In the genomic region with DNA sequence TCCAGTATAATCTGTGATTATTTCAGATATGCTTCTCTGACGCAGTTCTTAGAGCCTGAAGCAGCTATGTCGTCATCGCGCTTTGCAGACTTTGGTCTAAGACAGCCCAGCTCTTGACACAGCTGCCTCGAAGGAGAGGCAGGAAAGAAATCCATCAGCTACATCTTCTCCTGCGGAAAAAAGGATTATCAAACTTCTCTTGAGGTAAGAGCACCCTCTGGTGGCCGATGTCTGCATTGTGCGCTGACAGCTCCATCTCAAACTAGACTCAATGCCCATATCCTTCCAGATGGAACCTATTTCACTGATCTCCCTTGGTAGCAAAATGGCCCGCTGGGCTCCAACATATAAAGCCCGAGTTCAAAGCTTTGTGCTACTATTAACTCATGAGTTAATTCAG, we compare ENCODE assay signal across 9 mouse cellular contexts.
DNase-seq lines count a peak whose midpoint lies in the region; ATAC-seq and TF ChIP-seq lines count a peak whose summit lies in the region.
"Had no signal": no experiment of that assay in that cellular context is flagged by ENCODE, and none has a peak within 500 bp of the region (broad histone marks: within the 10 kb centered on the region; RNA-seq: fewer than 3 reads in every experiment).

No protein-coding gene starts in this region.

- no peak overlapping the region for H3K27ac ChIP-seq in bone marrow, adult 2 months (ENCODE audit: control insufficient read depth, insufficient read depth, low read depth, low read length, poor library complexity)
- no peak overlapping the region for H3K27ac ChIP-seq in embryonic facial prominence, embryonic 14.5 days (replicated peaks; ENCODE audit: low read depth, low read length)
- H3K27ac ChIP-seq in heart, embryonic 10.5 days: no peak overlapping the region
- H3K27ac ChIP-seq in kidney, embryonic 16.5 days (ENCODE audit: low read length): no peak overlapping the region
- no peak overlapping the region for H3K27ac ChIP-seq in liver, adult 2 months (replicated peaks; ENCODE audit: insufficient read depth, low read depth, low read length)
- H3K27ac ChIP-seq in neural tube, embryonic 13.5 days (replicated peaks): no peak overlapping the region
- H3K27ac ChIP-seq in thymus, adult 2 months (ENCODE audit: control insufficient read depth, insufficient read depth, low read length): no peak overlapping the region

- TF ChIP-seq POLR2A in bone marrow, adult 2 months (IDR thresholded peaks at IDR 0.05; ENCODE audit: borderline replicate concordance, control insufficient read depth, low read depth, low read length): no peak
- no peak for TF ChIP-seq POLR2A in liver, adult 2 months (IDR thresholded peaks at IDR 0.05; ENCODE audit: extremely low read depth, insufficient read depth, low read length)
- no peak for TF ChIP-seq POLR2A in thymus, adult 2 months (IDR thresholded peaks at IDR 0.05; ENCODE audit: control insufficient read depth, extremely low read depth, insufficient read depth, low read length, poor library complexity)

- ATAC-seq in embryonic facial prominence, embryonic 14.5 days (ENCODE audit: low read depth): peak; percentile 65; the same call in 1 of the 2 replicates
- ATAC-seq in kidney, embryonic 16.5 days (ENCODE audit: low FRiP score, low TSS enrichment): peak; percentile 42; the same call in 1 of the 2 replicates
- ATAC-seq in neural tube, embryonic 13.5 days (ENCODE audit: low read depth): peak; percentile 63; the same call in 1 of the 2 replicates

- H3K4me2 ChIP-seq in embryonic facial prominence, embryonic 14.5 days (ENCODE audit: low read depth, low read length): peak overlapping the region; percentile 43
- H3K4me2 ChIP-seq in kidney, embryonic 16.5 days (replicated peaks; ENCODE audit: low read depth, low read length): peak overlapping the region; percentile 39
- peak overlapping the region; percentile 36; the same call in 1 of the 2 replicates for H3K4me2 ChIP-seq in neural tube, embryonic 13.5 days

- no peak overlapping the region for H3K4me3 ChIP-seq in bone marrow, adult 2 months (replicated peaks; ENCODE audit: control insufficient read depth, low read depth, low read length)
- H3K4me3 ChIP-seq in embryonic facial prominence, embryonic 14.5 days (ENCODE audit: low read depth, low read length): 0 out of 2 replicates have a peak overlapping the region, but pooled peaks have one; percentile 7
- no peak overlapping the region for H3K4me3 ChIP-seq in heart, embryonic 10.5 days
- H3K4me3 ChIP-seq in kidney, embryonic 16.5 days (ENCODE audit: low read length): peak overlapping the region; percentile 20
- H3K4me3 ChIP-seq in liver, adult 2 months (ENCODE audit: insufficient read depth, low read depth, low read length): no peak overlapping the region
- no peak overlapping the region for H3K4me3 ChIP-seq in neural tube, embryonic 13.5 days
- no peak overlapping the region for H3K4me3 ChIP-seq in thymus, adult 2 months (ENCODE audit: control insufficient read depth, insufficient read depth, low read length)
- H3K4me3 ChIP-seq: erythroblast, embryonic 14.5 days had no signal

- TF ChIP-seq CTCF in bone marrow, adult 2 months (IDR thresholded peaks at IDR 0.05; ENCODE audit: control insufficient read depth, insufficient read depth, low read length): peak; percentile 78
- TF ChIP-seq CTCF in liver, adult 2 months (IDR thresholded peaks at IDR 0.05; ENCODE audit: low read depth, low read length): peak; percentile 77
- no peak for TF ChIP-seq CTCF in thymus, adult 2 months (IDR thresholded peaks at IDR 0.05; ENCODE audit: borderline replicate concordance, control insufficient read depth, extremely low read depth, insufficient read depth, low read length, poor library complexity)

- no peaks in the 10 kb centered on the region for H3K79me2 ChIP-seq in liver, adult 2 months (ENCODE audit: control insufficient read depth, insufficient read depth, low read length)

- no peaks in the 10 kb centered on the region for H3K4me1 ChIP-seq in bone marrow, adult 2 months (ENCODE audit: control insufficient read depth, insufficient read depth, low read length)
- no peaks in the 10 kb centered on the region for H3K4me1 ChIP-seq in embryonic facial prominence, embryonic 14.5 days (ENCODE audit: control insufficient read depth, insufficient read depth, low read length)
- H3K4me1 ChIP-seq in heart, embryonic 10.5 days: no peaks in the 10 kb centered on the region
- H3K4me1 ChIP-seq in kidney, embryonic 16.5 days (ENCODE audit: insufficient read depth, low read length): no peaks in the 10 kb centered on the region
- H3K4me1 ChIP-seq in liver, adult 2 months (ENCODE audit: control insufficient read depth, insufficient read depth, low read length): no peaks in the 10 kb centered on the region
- H3K4me1 ChIP-seq in neural tube, embryonic 13.5 days (replicated peaks): no peaks in the 10 kb centered on the region
- H3K4me1 ChIP-seq in thymus, adult 2 months (replicated peaks; ENCODE audit: control insufficient read depth, insufficient read depth, low read length): no peaks in the 10 kb centered on the region

- no peak overlapping the region for H3K9ac ChIP-seq in embryonic facial prominence, embryonic 14.5 days (ENCODE audit: low read depth, low read length)
- H3K9ac ChIP-seq in kidney, embryonic 16.5 days (replicated peaks; ENCODE audit: low read length): no peak overlapping the region
- H3K9ac ChIP-seq in liver, adult 2 months (ENCODE audit: low read depth, low read length): no peak overlapping the region
- H3K9ac ChIP-seq in neural tube, embryonic 13.5 days: no peak overlapping the region; the same call in 1 of the 2 replicates

- WGBS in bone marrow, adult 2 months: 13% methylated on average over 10 of the region's 10 CpGs
- WGBS in embryonic facial prominence, embryonic 14.5 days: 3% methylated on average over 10 of the region's 10 CpGs
- WGBS in heart, embryonic 10.5 days: 10% methylated on average over 10 of the region's 10 CpGs
- 8% methylated on average over 10 of the region's 10 CpGs for WGBS in kidney, embryonic 16.5 days
- 10% methylated on average over 10 of the region's 10 CpGs for WGBS in liver, adult 2 months
- WGBS in neural tube, embryonic 13.5 days: 10% methylated on average over 10 of the region's 10 CpGs
- 17% methylated on average over 10 of the region's 10 CpGs for WGBS in thymus, adult 2 months

- H3K36me3 ChIP-seq in embryonic facial prominence, embryonic 14.5 days (ENCODE audit: control insufficient read depth, insufficient read depth, low read length): no peaks in the 10 kb centered on the region
- no peaks in the 10 kb centered on the region for H3K36me3 ChIP-seq in heart, embryonic 10.5 days
- H3K36me3 ChIP-seq in kidney, embryonic 16.5 days (ENCODE audit: insufficient read depth, low read length): no peaks in the 10 kb centered on the region
- H3K36me3 ChIP-seq in liver, adult 2 months (ENCODE audit: control insufficient read depth, insufficient read depth, low read length): no peaks in the 10 kb centered on the region
- no peaks in the 10 kb centered on the region for H3K36me3 ChIP-seq in neural tube, embryonic 13.5 days
- no peaks in the 10 kb centered on the region for H3K36me3 ChIP-seq in thymus, adult 2 months (ENCODE audit: control insufficient read depth, insufficient read depth, low read length)

- no peaks in the 10 kb centered on the region for H3K9me3 ChIP-seq in embryonic facial prominence, embryonic 14.5 days (ENCODE audit: control insufficient read depth, low read length)
- no peaks in the 10 kb centered on the region for H3K9me3 ChIP-seq in heart, embryonic 10.5 days
- no peaks in the 10 kb centered on the region for H3K9me3 ChIP-seq in kidney, embryonic 16.5 days (ENCODE audit: low read length)
- peaks cover 9% of the 10 kb centered on the region for H3K9me3 ChIP-seq in neural tube, embryonic 13.5 days

- no peaks in the 10 kb centered on the region for H3K27me3 ChIP-seq in embryonic facial prominence, embryonic 14.5 days (replicated peaks; ENCODE audit: control insufficient read depth, insufficient read depth, low read length)
- no peaks in the 10 kb centered on the region for H3K27me3 ChIP-seq in heart, embryonic 10.5 days (ENCODE audit: insufficient read depth, poor library complexity, severe bottlenecking)
- H3K27me3 ChIP-seq in kidney, embryonic 16.5 days (ENCODE audit: insufficient read depth, low read length): no peaks in the 10 kb centered on the region
- H3K27me3 ChIP-seq in liver, adult 2 months (ENCODE audit: control insufficient read depth, insufficient read depth, low read length): no peaks in the 10 kb centered on the region
- no peaks in the 10 kb centered on the region for H3K27me3 ChIP-seq in neural tube, embryonic 13.5 days
- H3K27me3 ChIP-seq in thymus, adult 2 months (ENCODE audit: control insufficient read depth, insufficient read depth, low read length): no peaks in the 10 kb centered on the region

- DNase-seq in B cell, adult 2 months: peak; percentile 46 to 51
- peak; percentile 83 for DNase-seq in embryonic facial prominence, embryonic 14.5 days (ENCODE audit: low spot score)
- DNase-seq in heart, embryonic 10.5 days (ENCODE audit: low spot score): peak; percentile 78
- DNase-seq in liver, adult 2 months (ENCODE audit: extremely low read depth, low read depth, low spot score): peak; percentile 37
- DNase-seq in thymus, adult 2 months: peak; percentile 40

Comparison
In these comparisons a context has a peak if more than half of its experiments do, and no peak if none do; other contexts are left out.
1. H3K4me3 ChIP-seq: peak in embryonic facial prominence, embryonic 14.5 days (single experiment) and kidney, embryonic 16.5 days (single experiment); none in bone marrow, adult 2 months (single experiment), heart, embryonic 10.5 days (single experiment), liver, adult 2 months (single experiment), neural tube, embryonic 13.5 days (single experiment) and thymus, adult 2 months (single experiment).
2. Peak in every context shown above with its lines, with median percentiles within 50 percentile points of each other: DNase-seq, ATAC-seq and H3K4me2 ChIP-seq.